Mouse (Mus musculus) neural tube, postnatal 0 days (tissue): ENCODE results near the gene Smarcad1. TPM values are rescaled to one million over a fixed set of nuclear protein-coding genes. Genes with fewer than 3 reads are reported as not detected.

Experiments used
- polyA plus RNA-seq: library from polyadenylated mRNA; unstranded; fragments of >200 nt; fragmentation: Nextera tagmentation; extraction: Ambion mirVana; gene quantifications from 2 replicates; pipeline ENCODE4 v1.2.1, GENCODE M21; 2015

Smarcad1 gene
- polyA plus RNA-seq, result 40.8 and 48.5 TPM in 2 replicates

DNA sequence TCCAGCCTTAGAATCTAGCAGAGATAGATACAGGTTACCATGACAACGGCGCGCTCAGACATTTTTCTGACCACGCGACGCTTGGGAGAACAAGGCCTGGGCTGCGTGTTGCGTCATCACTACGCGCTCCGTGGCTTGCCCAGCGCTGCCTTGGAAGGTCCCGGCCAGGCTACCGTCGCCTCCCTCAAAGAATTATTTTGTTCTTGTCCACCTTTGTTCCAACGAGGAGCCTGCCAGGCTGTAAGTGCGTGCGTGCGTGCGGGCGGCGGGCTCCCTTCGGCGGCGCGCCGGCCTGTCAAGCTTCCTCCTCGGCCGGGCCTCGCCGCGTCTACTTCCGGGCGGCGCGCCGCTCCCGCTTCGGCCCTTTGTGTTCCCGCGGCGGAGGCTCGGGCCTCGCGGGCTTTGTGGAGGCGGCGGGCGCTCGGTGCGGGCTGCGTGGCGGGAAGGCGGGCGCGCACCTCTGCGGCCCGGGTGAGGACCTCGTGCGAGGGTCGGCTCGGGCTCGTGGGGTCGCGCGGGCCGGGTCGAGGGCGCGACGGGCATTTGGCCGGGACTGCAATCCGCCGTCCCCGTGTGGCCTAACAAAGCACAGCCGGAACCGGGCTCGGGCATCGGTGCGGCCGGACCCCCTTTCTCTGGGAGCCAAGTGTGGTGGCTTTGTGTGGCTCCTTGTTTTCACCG lies at the start of gene Smarcad1:
Smarcad1 (plus strand) TSS at position 93 of the 681 bp plus-strand sequence.

DNA sequence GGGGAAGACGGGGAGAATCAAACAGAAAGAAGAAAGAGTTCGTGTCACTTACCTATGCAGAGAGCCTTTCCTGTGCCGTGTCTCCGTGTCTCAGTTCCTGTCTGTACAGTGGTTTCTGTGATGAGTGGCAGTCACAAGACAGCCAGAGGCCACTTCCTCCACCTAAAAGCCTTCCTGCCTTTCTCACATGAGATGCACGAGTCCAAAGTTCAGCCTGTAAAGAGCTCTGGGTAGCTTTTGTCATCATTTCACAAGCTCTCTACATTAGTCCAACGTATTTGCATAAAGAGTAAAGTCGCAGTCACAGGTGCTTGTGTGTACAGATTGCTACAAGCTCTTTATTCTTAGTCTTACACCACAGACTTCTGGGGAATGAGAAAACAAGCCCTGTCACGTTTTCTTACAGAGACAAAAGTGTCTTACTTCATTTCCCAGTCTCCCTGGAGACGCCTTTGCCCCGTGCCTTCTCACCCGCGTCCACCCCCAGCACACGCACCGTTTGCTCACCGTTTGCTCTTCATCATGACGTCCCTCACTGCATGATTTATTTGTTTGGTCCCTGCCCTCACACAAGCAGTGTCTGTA lies 102.3 kb downstream of the Smarcad1 start, which contains the start of gene Hpgds:
Hpgds (minus strand) TSS at position 288 of the 585 bp plus-strand sequence.

Other genes with a start within 250 kb of the Smarcad1 start
- gene Hpgds, start 102.3 kb downstream of the Smarcad1 start, polyA plus RNA-seq, result 6.3 and 7.7 TPM in 2 replicates